Mouse (Mus musculus): ENCODE results near the gene Memo1. TPM values are rescaled to one million over a fixed set of nuclear protein-coding genes. Genes with fewer than 3 reads are reported as not detected.
"Not testable (repeated sequence)": the region's sequence is repeated elsewhere in the genome, so short reads cannot be mapped to it uniquely, and the experiment has no call there.

Memo1 gene
- 85.0 TPM for polyA plus RNA-seq (2021)

DNA sequence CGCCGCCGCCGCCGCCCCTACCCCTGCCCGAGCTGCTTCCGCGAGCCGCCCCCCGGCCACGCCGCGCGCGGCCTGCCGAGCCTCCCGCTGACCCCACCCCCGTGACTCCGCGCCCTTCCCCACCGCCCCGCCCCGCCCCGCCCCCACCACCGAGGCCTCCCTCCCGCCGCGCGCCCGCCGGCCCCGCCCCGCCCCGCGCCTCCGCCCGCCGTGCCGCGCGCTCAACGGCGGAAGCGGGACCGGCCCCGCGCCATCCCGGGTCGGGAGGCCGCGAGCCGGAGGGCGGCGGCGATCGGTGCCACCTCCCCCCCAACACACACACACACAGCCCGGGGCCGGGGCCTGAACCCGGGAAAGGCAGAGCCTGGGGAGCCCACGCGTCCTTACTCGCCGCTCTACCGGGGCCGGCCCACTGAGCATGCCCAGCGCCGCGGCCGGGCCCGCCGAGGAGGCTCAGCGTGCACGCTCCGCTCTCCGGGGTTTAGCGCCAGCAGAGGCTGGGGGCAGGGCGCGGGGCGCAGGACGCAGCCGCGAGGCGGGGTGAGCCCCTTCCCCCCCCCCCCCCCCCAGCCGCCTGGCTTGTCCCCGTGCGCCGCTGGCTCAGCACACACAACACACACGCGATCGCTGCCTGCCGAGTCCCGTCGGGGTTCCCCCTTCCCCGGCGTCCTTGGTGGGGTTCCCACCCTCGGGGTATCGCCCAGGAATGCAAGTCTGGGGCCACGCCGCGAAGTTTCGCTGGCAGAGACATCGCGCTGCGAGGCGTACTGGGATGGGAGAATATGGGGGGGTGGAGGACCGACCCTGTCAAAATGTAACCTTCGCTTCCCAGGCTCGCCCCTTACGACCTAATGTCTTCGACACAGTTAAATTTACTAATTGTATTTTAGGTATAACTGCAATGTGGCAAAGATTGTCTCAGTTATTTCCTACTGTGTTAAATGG lies at the start of gene Memo1:
Gene Memo1 (minus strand): TSS at position 496 of the 945 bp plus-strand sequence.
- no peak for TF ChIP-seq CTCF (IDR thresholded peaks at IDR 0.05)
- CTCF ChIA-PET = interaction anchor here (0.8 to 1.5 kb wide), 2 partner anchors 17 to 274 kb away, joined by 3 read pairs; no protein-coding TSS in a partner anchor
- POLR2A ChIA-PET = interaction anchor here (1.0 kb wide), 2 partner anchors 52 to 77 kb away, joined by 3 read pairs; no protein-coding TSS in a partner anchor
- in situ Hi-C loops (cut with MboI; ENCODE audit: low pct_unique_long_range_greater_than_20kb) = loop anchor here (5.0 to 25.0 kb wide), 2 partner anchors 403 to 1458 kb away; partner anchors contain the start of gene Ypel5
- ATAC-seq (peak; percentile 78), DNase-seq (ENCODE audit: low read depth, low spot score) (no peak)
- H3K27me3 ChIP-seq = no peaks in the 10 kb centered on the region

DNA sequence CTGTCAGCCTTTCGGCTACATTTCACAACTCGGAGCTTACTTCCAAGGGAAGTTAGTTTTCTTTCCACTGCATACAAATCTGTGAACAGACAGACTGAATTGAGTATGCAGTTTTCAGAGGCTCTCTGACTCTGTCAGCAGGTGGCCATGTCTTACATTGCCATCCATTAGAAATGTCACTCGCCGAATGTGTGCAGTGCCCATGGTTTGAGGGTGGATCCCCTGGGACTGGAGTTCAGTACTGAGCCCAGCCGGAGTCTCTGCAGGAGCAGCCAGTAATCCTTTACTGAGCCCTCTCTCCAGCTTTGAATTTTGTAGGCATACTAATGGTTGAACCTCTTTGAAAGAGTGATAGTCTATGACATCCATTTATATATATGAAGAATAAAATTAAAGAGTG lies 45.8 kb upstream of the Memo1 start:
- ChIA-PET POLR2A (no interaction called here), CTCF (interaction anchor here (0.7 to 1.2 kb wide), 2 partner anchors 10 to 144 kb away, joined by 3 to 4 read pairs; no protein-coding TSS in a partner anchor)
- ATAC-seq (no peak), DNase-seq (ENCODE audit: low read depth, low spot score) (no peak)
- in situ Hi-C loops (cut with MboI; ENCODE audit: low pct_unique_long_range_greater_than_20kb) = no loop called here
- no peak for TF ChIP-seq CTCF (IDR thresholded peaks at IDR 0.05)
- H3K27me3 ChIP-seq = no peaks in the 10 kb centered on the region

DNA sequence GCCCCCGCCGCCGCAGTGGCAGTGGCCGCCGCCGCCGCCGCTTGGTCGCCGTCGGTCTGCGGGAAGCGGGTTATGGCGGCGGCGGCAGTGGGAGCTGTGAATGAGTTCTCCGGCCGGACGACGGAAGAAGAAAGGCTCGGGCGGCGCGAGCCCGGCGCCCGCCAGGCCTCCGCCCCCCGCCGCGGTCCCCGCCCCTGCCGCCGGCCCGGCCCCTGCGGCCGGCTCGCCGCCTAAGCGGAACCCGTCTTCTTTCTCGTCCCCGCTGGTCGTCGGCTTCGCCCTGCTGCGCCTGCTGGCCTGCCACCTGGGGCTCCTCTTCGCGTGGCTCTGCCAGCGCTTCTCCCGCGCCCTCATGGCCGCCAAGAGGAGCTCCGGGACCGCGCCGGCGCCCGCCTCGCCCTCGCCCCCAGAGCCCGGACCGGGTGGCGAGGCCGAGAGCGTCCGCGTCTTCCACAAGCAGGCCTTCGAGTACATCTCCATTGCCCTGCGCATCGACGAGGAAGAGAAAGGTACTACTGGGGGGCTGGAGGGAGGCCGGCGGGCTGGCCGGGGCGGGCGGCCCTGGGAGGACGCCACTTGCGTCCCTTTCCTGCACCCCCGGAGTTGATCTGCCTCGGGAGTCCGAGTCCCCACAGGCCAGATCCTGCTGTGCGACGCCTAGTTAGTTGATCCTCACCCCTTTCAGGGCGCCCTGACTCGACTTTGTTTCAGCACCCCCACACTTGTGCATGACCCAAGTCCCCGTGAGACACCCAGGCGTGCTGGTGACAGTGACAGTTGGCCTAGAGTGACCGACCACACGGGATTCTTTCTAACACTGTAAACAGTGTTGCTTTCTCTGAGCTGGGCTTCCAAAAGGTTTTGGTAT lies 43.9 kb upstream of the Memo1 start, which contains the start of gene Spast:
Gene Spast (plus strand): TSS at position 51 of the 868 bp plus-strand sequence.
- POLR2A ChIA-PET = interaction anchor here (0.6 to 1.4 kb wide), 3 partner anchors 22 to 1403 kb away, joined by 3 to 4 read pairs (median 3); no protein-coding TSS in a partner anchor
- in situ Hi-C loops (cut with MboI; ENCODE audit: low pct_unique_long_range_greater_than_20kb) = no loop called here
- DNase-seq (ENCODE audit: low read depth, low spot score) (no peak), ATAC-seq (peak; percentile 84)
- no peak for TF ChIP-seq CTCF (IDR thresholded peaks at IDR 0.05)
- CTCF ChIA-PET = interaction anchor here (0.8 to 1.0 kb wide), 3 partner anchors 18 to 26 kb away, joined by 3 read pairs; no protein-coding TSS in a partner anchor
- no peaks in the 10 kb centered on the region for H3K27me3 ChIP-seq

DNA sequence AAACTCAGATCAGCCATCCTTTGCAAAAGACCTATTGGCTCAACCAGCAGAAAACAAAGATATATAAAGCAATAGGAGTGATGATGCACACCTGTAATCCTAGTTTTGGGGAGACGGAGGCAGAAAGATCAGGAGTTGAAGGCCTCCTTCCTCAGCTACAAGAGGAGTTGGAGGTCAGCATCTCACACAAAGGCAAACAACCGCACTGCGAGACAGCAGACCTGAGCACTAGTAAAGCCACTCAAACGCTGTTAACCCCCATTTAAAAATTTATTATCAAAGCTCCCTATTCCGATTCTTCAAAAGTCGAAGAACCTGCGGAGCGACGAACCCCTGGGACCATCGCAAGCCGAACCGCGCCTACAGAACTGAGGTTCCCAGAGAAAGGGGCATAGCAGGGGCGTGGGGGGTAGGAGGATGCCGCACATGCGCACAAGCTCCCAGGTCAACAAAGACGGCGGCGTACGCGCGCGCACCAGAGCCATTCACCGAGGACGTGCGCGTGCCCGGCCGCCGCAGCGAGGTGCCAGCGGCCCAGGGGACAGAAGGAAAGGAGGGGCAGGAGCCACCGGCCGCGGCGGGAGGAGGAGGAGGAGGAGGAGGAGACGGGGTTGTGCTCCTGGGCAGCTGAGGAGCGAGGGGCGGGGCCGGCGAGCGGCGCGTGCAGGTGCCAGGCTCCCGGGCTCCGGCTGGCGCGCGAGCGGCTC lies 43.1 kb upstream of the Memo1 start:
- CTCF ChIA-PET = interaction anchor here (0.8 to 1.0 kb wide), 2 partner anchors 17 to 21 kb away, joined by 3 read pairs; no protein-coding TSS in a partner anchor
- H3K27me3 ChIP-seq = no peaks in the 10 kb centered on the region
- peak; percentile 63 for DNase-seq (ENCODE audit: low read depth, low spot score)
- POLR2A ChIA-PET = interaction anchor here (0.6 to 1.4 kb wide), 3 partner anchors 22 to 1402 kb away, joined by 3 to 4 read pairs (median 3); no protein-coding TSS in a partner anchor
- no peak for TF ChIP-seq CTCF (IDR thresholded peaks at IDR 0.05)
- in situ Hi-C loops (cut with MboI; ENCODE audit: low pct_unique_long_range_greater_than_20kb) = no loop called here
- peak; percentile 91 for ATAC-seq

DNA sequence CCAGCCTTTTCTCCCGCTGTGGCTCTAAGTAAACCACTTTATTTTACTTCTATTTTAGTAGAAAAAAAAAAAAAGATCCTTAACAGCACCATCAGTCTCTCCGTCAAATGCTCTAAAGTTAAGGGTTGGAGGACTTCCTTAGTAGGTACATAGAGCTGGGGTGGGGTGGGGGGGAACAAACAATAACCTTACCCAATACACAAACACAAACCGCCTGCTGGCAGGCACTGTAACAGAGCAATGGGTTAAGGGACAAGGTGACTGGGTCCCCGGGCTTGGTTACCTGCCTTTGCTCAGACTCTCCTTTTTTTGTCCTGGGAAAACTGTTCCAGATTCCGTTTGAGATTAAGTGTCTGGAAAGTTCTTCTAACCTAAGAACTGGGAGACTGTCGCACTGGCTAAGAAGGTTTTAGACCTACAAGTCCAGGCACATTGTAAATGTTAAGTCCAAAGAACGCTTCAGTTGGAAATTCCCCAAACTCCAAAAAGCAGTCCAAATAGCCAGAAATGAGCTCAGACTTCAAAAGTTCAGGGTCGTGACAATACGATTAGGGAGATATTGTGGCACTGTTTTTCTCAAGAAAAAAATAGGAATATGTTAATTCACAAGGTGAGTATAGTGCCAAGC lies 35.8 kb upstream of the Memo1 start:
- no peak for TF ChIP-seq CTCF (IDR thresholded peaks at IDR 0.05)
- no peaks in the 10 kb centered on the region for H3K27me3 ChIP-seq
- in situ Hi-C loops (cut with MboI; ENCODE audit: low pct_unique_long_range_greater_than_20kb) = no loop called here
- CTCF ChIA-PET = interaction anchor here (1.2 to 1.7 kb wide), 2 partner anchors 10 to 44 kb away, joined by 5 to 8 read pairs; no protein-coding TSS in a partner anchor
- POLR2A ChIA-PET = no interaction called here
- no peak for ATAC-seq
- DNase-seq (ENCODE audit: low read depth, low spot score) = no peak

DNA sequence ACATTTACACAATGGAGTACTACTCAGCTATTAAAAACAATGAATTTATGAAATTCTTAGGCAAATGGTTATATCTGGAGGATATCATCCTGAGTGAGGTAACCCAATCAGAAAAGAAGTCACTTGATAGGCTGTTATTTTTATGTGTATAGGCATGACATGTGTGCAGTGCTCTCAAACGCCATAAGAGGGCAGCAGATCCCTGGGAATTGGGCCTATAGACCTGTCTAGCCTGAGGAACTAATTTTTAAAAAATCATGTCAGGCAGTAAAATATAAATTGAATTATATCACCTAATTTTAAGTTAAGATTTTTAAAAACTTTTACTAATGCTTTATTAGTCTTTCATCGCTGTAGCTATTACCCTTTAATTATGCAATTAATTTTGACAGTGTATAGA lies 32.8 kb upstream of the Memo1 start:
- CTCF ChIA-PET = interaction anchor here (1.3 kb wide), 1 partner anchor 9 kb away, joined by 3 read pairs; no protein-coding TSS in a partner anchor
- not testable (repeated sequence) for ATAC-seq

DNA sequence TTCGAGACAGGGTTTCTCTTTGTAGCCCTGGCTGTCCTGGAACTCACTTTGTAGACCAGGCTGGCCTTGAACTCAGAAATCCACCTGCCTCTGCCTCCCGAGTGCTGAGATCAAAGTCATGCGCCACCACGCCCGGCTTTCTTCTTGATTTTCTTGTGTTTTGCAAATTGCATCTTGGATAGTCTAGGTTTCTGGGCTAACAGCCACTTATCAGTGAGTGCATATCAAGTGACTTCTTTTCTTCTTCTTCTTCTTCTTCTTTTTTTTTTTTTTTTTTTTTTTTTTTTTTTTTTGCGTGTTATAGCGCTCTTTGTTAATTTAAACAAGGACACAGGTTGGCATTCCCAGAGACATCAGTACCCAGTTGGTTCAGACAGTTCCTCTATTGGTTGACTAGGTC lies 31.9 kb upstream of the Memo1 start:
- H3K27me3 ChIP-seq; ATAC-seq; DNase-seq (ENCODE audit: low read depth, low spot score); CTCF ChIA-PET; in situ Hi-C loops (cut with MboI; ENCODE audit: low pct_unique_long_range_greater_than_20kb); POLR2A ChIA-PET: not testable (repeated sequence)

More for the DNA sequence above, 32.8 kb upstream of the Memo1 start:
- POLR2A ChIA-PET; DNase-seq (ENCODE audit: low read depth, low spot score); H3K27me3 ChIP-seq; in situ Hi-C loops (cut with MboI; ENCODE audit: low pct_unique_long_range_greater_than_20kb): not testable (repeated sequence)
- peak; percentile 90 for TF ChIP-seq CTCF (IDR thresholded peaks at IDR 0.05)

DNA sequence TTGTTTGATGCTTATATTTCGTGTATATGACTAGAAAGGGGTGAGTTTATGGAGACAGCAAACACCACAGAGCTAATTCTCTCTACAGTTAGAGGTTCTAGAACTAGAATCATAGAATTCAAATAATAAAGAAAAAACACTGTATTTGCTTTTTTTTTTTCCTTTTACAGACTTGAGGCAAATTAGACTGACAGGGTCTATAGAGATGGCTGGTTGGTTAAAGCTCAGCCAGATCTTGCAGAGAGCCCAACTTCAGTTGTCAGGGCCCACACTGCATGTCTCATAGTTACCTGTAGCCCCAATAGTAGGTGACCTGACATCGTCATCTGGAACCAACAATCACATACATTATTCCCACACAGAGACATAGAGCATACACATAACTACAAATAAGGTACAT lies 28.5 kb upstream of the Memo1 start, which contains the start of gene Dpy30:
Gene Dpy30 (minus strand): TSS at position 101 of the 400 bp plus-strand sequence.
- CTCF ChIA-PET = no interaction called here
- POLR2A ChIA-PET = no interaction called here
- no peak for TF ChIP-seq CTCF (IDR thresholded peaks at IDR 0.05)
- H3K27me3 ChIP-seq = no peaks in the 10 kb centered on the region
- in situ Hi-C loops (cut with MboI; ENCODE audit: low pct_unique_long_range_greater_than_20kb) = no loop called here
- DNase-seq (ENCODE audit: low read depth, low spot score) = no peak
- ATAC-seq = no peak

DNA sequence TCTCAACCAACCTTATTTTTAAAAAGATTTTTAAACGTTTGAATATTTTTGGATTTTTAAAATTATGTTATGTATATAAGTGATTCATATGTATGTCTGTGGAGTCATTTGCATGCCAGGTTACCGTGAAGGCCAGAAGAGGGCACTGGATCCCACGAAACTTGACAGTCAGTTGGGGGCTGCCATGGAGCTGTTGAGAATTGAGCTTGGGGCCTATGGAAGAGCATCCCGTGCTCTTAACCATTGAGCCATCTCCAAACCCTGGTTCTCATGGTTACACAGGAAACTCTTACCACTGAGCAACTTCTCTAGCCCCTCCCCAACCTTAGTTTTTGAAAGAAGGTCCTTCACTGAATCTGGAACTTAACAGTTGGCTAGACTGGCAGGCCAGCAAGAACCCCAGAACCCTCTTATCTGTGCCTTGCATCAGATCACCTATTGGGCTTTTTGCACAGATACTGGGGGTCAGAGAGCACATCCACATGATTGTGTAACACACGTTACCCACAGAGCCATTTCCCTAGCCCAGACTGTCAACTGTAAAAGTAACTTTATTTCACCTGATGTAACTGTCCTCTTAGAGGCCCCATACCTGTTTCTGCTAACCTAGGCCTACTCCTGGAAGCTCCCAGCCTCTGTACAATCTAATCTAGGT lies 27.2 kb upstream of the Memo1 start:
- ChIA-PET POLR2A (no interaction called here), CTCF (interaction anchor here (1.2 to 2.6 kb wide), 4 partner anchors 9 to 79 kb away, joined by 3 to 8 read pairs (median 3); partner anchors contain the start of gene Spast)
- DNase-seq (ENCODE audit: low read depth, low spot score) = no peak
- ATAC-seq = no peak
- in situ Hi-C loops (cut with MboI; ENCODE audit: low pct_unique_long_range_greater_than_20kb) = no loop called here
- TF ChIP-seq CTCF (IDR thresholded peaks at IDR 0.05) = peak; percentile 45
- no peaks in the 10 kb centered on the region for H3K27me3 ChIP-seq
